Mouse (Mus musculus) small intestine, adult 2 months (tissue): Measurements from ENCODE around the gene Nxf1. TPM values are rescaled to one million over a fixed set of nuclear protein-coding genes. Genes with fewer than 3 reads are reported as not detected.

Experiments
- H3K27ac ChIP-seq: fragments of 200-500 bp; 2 replicates; pipeline ENCODE4 v1.5.1; 2012; ENCODE audit warnings: low read depth, low read length, control low read depth, inconsistent platforms; ENCODE audit not compliant: insufficient read depth
- H3K27me3 ChIP-seq: fragments of 200-500 bp; 2 replicates; pipeline ENCODE4 v1.6.1; 2012; ENCODE audit warnings: mild to moderate bottlenecking, moderate library complexity, low read length, inconsistent platforms; ENCODE audit not compliant: control insufficient read depth, insufficient read depth
- H3K36me3 ChIP-seq: fragments of 200-500 bp; 2 replicates; pipeline ENCODE4 v1.6.1; 2012; ENCODE audit warnings: mild to moderate bottlenecking, low read length, control low read depth, inconsistent platforms; ENCODE audit not compliant: control insufficient read depth, insufficient read depth
- H3K4me1 ChIP-seq: fragments of 200-500 bp; 2 replicates; pipeline ENCODE4 v1.6.1; 2012; ENCODE audit warnings: low read length, inconsistent platforms, mixed read lengths; ENCODE audit not compliant: control insufficient read depth, insufficient read depth, insufficient read length
- H3K4me3 ChIP-seq: fragments of 200-500 bp; 2 replicates; pipeline ENCODE4 v1.5.1; 2012; ENCODE audit warnings: low read depth, mild to moderate bottlenecking, control low read depth, inconsistent platforms, low read length, moderate library complexity
- CTCF ChIP-seq: fragments of 200-500 bp; IDR thresholded peaks from 2 replicates; pipeline ENCODE4 v1.5.1; 2012; ENCODE audit warnings: low read depth, mild to moderate bottlenecking, control low read depth, inconsistent platforms, low read length, moderate library complexity, mixed read lengths; ENCODE audit not compliant: insufficient replicate concordance, insufficient read length; ENCODE audit errors: extremely low read depth
- POLR2A ChIP-seq: fragments of 200-500 bp; IDR thresholded peaks from 2 replicates; pipeline ENCODE4 v1.6.1; 2012; ENCODE audit warnings: low read depth, mild to moderate bottlenecking, control low read depth, inconsistent platforms, low read length, moderate library complexity
- WGBS: fragments of 180-500 bp; shearing (Covaris S2); methylation state at CpG from one replicate; pipeline ENCODE4 v1.1.7; 2018; 5-methylcytosine and 5-hydroxymethylcytosine counted together
- polyA plus RNA-seq: library from polyadenylated mRNA; depleted of rRNA; stranded (reverse); fragments of >200 nt; gene quantifications from 2 replicates; pipeline ENCODE4 v1.2.3, GENCODE M21; 2012; rRNA removed

Gene Nxf1
- 13.3 and 25.4 TPM in 2 replicates for polyA plus RNA-seq

- Histone ChIP-seq H3K4me1 (no peaks in the 10 kb centered on the region), H3K36me3 (peaks cover 20% of the 10 kb centered on the region), H3K27me3 (no peaks in the 10 kb centered on the region), H3K4me3 (peak within 1 kb of the TSS; percentile 71), H3K27ac (peak within 1 kb of the TSS; percentile 68)
- TF ChIP-seq CTCF, result no peak
- peak; percentile 96 for TF ChIP-seq POLR2A
- WGBS, result under 1% methylated on average over 75 of the region's 75 CpGs
Observed at GRCm38 (mm10) chr19:8756635-8757387, at the start of gene Nxf1. Nxf1 (plus strand) TSS chr19:8757073.

GRCm38 (mm10) chr19:8708954-8709353 is 47.9 kb upstream of the Nxf1 start:
- WGBS, result 92% methylated on average over 8 of the region's 8 CpGs
- Histone ChIP-seq H3K27ac (no peak overlapping the region), H3K4me3 (no peak overlapping the region), H3K36me3 (peaks cover 53% of the 10 kb centered on the region), H3K27me3 (no peaks in the 10 kb centered on the region), H3K4me1 (peaks cover 16% of the 10 kb centered on the region)
- no peak for TF ChIP-seq CTCF
- TF ChIP-seq POLR2A, result no peak

- WGBS, result 87% methylated on average over 2 of the region's 2 CpGs
Observed at GRCm38 (mm10) chr19:8710057-8710456, 46.8 kb upstream of the Nxf1 start.

GRCm38 (mm10) chr19:8711506-8711905 is 45.4 kb upstream of the Nxf1 start:
- 28% methylated on average over 4 of the region's 4 CpGs for WGBS
- Histone ChIP-seq H3K4me3 (peak overlapping the region; percentile 43), H3K4me1 (peaks cover 30% of the 10 kb centered on the region), H3K27me3 (no peaks in the 10 kb centered on the region), H3K27ac (peak overlapping the region; percentile 84), H3K36me3 (peaks cover 50% of the 10 kb centered on the region)
- TF ChIP-seq POLR2A (no peak), CTCF (no peak)

More at GRCm38 (mm10) chr19:8710057-8710456, 46.8 kb upstream of the Nxf1 start:
- Histone ChIP-seq H3K27ac (peak overlapping the region; percentile 20), H3K4me3 (no peak overlapping the region), H3K4me1 (peaks cover 20% of the 10 kb centered on the region), H3K27me3 (no peaks in the 10 kb centered on the region), H3K36me3 (peaks cover 53% of the 10 kb centered on the region)
- TF ChIP-seq POLR2A, result no peak
- TF ChIP-seq CTCF, result no peak

GRCm38 (mm10) chr19:8711949-8712869 is 44.7 kb upstream of the Nxf1 start:
- peaks cover 32% of the 10 kb centered on the region for H3K4me1 ChIP-seq
- 35% methylated on average over 10 of the region's 10 CpGs for WGBS
- H3K36me3 ChIP-seq, result peaks cover 45% of the 10 kb centered on the region
- H3K27me3 ChIP-seq, result no peaks in the 10 kb centered on the region
- H3K27ac ChIP-seq, result peak overlapping the region; percentile 84
- TF ChIP-seq CTCF, result no peak
- no peak for TF ChIP-seq POLR2A
- H3K4me3 ChIP-seq, result peak overlapping the region; percentile 69

GRCm38 (mm10) chr19:8712870-8713305 is 44.0 kb upstream of the Nxf1 start:
- H3K27ac ChIP-seq, result peak overlapping the region; percentile 84
- no peaks in the 10 kb centered on the region for H3K27me3 ChIP-seq
- H3K4me1 ChIP-seq, result peaks cover 32% of the 10 kb centered on the region; the same call in 1 of the 2 replicates
- H3K4me3 ChIP-seq, result peak overlapping the region; percentile 69
- H3K36me3 ChIP-seq, result peaks cover 38% of the 10 kb centered on the region
- under 1% methylated on average over 13 of the region's 13 CpGs for WGBS
- TF ChIP-seq POLR2A (no peak), CTCF (no peak)
